Mouse (Mus musculus): ENCODE measurements around the gene Plcg1.

The Plcg1 gene

DNA sequence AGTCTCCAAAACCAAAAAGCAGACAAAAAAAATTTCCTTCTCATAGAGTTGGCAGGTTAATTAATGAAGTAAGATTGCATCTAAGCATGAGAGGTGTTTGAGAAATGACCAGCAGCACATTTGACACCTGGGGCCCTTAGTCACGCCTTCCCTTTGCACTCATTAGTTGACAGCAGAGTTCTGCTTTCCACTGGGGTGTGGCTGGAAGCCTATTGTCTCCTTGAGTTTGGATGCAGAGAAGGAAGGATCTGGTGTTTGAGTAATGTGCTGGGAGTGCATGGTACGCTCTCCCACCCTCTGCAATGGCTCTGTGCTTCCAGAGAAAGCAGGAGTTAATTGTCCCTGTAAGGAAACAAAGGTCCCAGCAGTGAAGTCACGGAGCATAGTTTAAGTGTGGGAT is 5.4 kb downstream of the Plcg1 start:
- DNase-seq = no peak

DNA sequence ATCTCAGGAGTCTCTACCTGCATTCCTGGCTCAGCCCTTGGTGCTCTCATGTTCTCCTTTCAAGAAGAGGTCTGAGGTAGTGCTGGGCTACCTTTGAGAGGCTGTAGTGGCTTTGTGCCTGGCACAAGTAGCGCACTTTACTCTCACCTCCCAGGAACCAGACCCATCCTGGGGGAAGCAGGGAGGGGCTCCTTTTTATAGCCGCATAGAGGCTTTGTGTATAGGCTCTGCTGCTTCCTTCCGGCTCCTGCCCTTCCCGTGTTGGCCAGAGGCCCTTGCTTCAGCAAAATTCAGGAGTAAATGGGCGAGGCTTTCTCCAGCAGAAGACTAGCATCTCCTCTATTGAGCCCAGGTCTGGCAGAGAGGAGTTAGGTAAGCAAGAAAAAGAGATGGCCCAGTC is 7.3 kb downstream of the Plcg1 start:
- DNase-seq = no peak

DNA sequence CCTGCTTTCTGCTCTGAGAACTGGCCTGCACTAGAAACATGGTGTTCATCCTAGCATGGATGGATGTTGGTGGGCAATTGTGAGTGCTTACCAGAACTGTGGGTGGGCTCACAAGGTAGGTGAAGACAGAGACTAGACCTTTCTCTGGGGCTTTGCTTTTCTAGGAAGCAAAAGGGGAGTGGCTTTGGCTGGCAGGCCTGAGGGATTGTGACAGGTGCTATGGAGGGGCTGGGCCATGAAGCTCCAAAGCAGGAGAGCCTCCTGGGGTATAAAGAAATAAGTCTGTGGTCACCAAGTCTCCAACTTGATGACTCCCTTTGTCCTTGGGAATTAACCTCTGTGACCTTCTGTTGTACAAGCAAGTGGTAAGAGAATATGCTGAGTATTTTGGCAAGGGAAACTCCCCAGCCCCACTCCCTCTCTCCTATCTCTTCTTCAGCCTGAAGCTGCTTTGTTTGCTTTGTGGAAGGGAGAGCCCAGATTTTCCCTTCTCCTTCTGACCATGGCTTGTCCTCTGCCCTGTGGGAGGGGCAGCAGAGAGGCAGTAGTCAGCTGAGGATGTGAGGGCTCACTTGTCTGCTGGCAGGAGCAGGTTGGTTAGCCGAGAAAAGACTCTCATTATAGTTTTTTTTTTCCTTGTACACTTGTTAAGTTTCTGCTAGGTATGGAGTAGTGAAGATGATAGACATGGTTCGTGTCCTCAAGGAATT is 8.7 kb downstream of the Plcg1 start:
- peak; percentile 41 for DNase-seq

DNA sequence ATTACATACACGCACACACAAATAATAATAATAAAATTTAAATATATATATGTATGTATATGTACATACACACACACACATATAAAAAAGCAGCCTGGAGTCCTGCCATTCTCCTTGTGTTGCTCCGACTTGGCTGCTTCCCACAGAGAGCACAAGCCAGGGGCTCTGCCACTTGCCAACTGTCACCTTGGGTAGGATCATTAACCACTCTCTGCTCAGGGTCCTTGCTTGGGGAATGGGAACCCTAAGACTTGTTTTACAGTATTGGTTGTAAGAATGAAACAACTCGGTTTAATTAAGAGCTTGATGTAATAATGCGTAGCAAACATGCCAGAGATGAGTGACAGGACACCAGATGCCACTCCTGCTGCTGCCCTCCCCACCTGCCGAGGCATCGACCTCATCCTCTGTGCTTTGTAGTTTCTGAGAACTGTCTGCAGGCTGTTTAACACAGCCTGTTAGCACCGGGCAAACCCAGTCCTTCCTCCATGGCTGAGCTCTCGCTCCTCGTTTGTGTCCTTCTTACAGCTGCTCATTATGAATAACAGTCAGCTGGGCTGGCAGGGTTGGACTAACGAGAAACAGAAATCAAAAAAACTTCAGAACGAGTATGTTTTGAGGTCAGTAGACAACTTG is 9.5 kb downstream of the Plcg1 start:
- DNase-seq = no peak

DNA sequence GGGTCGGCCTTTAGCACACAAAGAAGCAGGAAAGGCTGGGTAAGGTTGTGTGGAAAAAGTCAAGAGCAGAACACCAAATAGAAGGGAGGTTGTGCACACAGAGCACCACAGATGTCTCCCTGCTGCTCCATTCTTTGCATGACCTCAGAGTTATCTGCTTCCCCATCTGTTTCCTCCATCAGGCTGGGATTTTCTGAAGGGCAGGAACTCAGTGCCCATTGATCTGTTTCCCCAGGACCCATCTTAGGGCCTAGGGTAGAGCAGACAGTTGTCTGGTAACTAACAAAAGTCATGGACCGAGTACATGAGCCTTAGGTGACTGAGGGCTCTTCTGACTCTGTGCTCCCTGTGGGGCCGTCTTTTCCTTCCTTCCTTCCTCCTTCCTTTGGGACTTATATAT is 10.5 kb downstream of the Plcg1 start:
- no peak for DNase-seq

DNA sequence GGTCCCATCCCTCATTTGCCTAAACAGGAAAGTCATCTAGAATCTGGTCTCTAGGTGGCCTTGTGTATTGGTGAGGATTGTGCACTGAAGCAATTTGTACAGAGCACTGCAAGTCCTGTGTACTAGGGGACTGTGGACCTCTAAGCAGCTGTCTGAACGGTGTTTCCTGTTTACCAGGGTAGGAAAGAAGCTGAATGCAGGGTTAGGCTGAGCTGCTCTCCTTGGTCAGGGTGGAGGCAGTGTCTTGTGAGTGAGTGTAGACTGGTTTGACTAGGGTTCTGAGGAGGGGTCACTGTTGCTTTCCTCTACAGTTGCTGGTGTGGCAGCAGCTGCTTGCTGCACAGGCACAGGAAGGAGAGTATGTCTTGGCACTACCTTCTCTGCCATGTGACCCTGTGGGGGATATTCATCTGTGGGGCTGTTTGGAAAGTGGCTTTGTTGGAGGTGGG is 11.1 kb downstream of the Plcg1 start:
- no peak for DNase-seq

DNA sequence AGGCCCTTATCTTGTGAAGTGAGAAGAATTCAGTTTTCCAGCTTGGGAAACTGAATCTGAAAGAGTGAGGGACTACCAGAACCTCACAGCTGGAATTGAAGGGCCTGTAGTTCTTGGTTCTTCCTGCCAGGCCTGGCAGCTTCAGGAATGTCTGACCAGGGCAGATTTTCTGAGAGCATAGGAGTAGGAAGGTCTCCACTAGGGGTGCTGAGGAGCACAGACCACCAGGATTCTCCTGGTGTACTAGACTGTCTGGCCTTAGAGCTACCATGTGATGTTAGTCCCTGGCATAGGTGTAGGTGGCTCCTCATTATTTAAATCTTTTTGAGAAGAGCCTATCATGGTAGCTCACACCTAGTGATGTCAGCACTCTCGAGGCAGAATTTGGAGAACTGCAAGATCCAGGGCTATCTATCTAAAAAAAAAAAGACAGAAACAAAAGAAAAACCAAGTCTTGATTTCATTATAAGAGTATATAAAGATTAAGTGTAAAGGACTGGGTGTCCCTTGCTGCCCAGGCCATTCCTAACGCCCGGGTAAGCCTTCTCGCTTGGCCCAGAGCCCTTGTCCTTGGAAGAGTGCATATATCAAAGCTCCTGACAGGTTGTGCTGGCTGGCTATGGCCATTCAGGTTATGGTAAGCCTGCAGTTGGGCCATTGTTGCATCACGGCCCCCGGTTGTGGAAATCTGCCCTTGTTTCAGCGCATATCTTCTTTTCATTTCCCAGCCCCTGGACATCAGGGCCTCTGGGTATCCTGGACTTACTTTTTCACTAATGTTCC is 13.1 kb downstream of the Plcg1 start:
- peak; percentile 87 for DNase-seq

DNA sequence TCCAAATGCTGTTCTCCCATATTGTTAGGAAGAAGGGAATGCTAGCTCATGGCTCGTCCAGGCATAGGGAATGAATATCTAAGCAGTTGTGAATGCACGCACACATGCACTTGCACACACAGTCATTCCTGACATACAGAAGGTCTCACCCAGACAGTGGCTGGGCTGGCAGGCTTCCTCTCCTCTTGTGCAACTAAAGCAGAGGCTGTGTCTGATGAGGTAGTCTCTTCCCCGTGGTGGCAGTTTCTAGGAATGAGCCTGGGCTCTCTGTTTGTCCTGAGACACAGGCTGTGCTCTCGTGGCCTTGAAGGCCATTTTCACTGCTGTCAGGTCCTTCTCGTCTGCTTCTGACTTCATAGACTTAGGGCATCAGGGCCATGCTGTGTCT is 13.7 kb downstream of the Plcg1 start:
- no peak for DNase-seq

DNA sequence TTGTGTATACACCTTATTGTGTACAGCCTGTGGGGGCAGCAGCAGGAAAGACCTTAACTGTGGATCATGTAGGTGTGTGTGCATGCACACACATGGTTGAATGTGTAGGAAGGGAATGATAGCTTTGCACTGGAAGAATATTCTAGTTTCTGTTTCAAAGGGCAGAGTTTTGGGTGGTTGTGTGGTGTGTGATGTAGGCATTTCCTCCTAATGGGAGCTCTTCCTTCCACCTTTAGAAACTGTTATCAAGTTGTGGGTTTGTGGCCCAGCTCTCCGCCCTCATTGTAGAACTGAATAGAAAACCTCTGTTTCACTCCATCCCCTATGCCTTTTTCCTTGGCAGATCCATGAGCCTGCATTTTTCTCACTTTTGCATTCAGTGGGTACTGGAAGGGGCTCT is 14.4 kb downstream of the Plcg1 start:
- no peak for DNase-seq

DNA sequence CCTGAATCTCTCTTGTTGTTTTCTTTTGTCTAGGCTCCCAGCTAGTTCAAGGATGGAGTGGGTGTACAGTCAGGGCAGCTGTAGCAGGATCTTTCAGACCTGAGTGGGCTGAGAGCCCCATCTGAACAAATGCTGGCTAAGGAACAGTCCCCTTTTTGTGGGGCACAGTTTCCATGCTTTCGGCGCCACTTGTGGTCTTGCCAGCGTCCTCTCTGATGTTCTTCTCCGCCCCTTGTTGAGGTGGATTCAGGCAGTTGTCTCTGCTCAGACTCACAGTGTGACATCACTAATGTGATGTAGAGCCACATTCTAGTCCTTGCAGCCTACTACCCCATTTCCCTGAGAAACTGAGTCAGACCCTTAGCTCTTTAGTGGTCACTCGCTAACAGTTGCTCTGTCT is 15.5 kb downstream of the Plcg1 start:
- no peak for DNase-seq

DNA sequence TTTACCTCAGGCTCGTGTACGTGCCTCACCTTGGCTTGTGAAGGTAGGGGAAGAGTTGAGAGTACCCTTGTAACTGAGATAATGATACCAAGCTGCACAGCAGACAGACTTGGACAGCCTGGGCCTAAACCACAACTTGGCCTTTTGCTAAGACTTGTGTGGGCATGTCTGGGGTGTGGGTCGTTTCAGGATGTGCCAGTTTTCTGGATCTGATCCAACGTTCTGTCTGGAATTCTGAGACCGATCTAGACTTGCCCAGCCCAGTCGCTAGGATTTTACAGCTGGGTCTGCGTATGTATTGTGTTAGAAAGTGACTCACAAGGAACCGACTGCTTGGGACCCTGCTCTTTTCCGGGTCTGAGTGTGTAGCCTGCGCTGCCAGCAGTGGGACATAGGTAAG is 16.0 kb downstream of the Plcg1 start:
- DNase-seq = no peak

DNA sequence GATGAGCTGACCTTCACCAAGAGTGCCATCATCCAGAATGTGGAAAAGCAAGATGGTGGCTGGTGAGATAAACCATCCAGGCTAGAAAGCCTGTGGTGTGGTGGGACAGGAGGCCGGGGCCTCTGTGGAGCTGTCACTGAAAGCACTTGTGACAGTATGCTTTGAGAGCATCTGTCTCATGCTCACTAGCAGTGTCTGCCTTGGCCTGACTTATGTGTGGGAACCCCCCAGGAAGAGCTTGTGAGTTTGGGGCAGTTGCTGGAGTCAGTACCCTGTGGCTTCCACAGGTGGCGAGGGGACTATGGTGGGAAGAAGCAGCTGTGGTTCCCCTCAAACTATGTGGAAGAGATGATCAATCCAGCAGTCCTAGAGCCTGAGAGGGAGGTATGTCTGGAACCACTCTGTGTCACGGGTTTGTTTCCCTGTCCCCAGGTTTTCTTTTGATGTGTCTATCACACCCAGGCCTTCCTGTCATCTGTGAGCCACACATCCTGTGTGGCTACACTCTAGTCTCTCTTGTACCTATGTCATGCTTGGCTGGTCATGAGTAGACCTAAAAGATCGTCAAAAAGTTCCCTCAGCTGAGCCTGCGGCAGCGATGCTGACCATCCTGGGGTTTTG is 25.6 kb downstream of the Plcg1 start:
- DNase-seq = no peak

DNA sequence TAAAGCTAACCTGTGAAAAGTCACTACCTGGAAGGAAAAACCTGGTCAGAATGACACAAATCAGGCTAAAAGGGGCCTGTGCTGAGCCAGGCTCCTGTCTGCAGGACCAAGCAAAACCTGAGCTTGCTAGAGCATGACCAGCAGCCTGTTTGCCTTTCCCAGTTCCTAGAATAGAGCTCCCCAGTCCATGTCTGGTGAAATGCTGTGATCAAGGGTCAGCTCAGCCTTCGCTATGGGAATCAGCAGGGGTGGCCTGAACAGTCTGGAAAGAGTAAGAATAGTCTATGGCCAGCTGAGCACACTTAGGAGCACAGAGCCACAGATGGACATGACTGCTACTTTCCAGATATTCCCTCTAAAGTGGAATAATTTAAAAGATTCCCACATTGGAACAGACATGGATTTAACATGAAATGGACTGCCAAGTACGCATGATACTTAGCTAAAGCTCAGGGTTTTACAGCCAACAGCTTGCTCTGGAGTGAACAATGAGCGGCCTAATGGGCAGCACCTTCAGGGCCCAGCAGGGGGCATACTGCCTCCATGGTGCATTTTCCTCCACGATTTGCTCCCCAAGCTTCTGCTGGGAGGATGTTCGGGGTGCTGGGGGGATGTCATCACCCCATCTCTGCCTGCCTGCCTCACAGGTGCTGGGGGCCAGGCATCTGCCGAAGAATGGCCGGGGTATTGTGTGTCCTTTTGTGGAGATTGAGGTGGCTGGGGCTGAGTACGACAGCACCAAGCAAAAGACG is 29.5 kb downstream of the Plcg1 start:
- peak; percentile 71 for DNase-seq

DNA sequence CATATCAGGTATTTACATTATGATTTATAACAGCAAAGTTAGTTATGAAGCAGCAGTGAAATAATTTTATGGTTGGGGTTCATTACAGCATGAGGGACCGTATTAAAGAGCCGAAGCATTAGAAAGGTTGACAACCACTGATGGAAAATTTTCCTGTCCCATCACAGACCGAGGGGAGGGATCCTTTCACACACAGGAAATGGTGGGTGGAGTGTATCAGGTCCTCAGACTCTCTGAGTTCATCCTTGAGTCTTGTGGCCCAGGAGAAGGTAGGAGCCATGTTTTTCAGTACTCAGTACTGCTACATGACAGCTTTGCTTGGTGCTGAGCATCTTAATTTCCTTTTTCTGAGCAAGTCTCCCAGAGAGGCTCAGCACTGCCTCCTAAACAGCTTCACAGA is 32.7 kb downstream of the Plcg1 start:
- DNase-seq = no peak

DNA sequence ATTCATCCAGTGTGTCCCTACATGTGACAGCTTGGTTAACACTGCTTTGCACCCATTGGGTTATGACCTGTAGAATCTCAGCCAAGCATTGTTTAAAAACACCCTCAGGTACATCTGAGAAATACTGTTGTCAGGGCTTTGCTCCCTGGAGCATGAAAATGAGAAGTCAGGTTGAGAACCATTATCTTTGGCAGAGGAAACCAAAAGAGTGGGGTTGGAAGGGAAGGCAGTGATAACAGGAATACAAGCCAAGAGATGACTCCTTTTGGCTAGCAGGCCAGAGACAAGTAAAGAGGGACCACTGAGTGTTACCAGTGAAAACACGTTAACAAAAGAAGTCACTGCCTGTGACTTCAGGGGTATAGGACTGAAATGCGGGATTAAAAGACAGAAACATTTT is 33.3 kb downstream of the Plcg1 start:
- DNase-seq = no peak

DNA sequence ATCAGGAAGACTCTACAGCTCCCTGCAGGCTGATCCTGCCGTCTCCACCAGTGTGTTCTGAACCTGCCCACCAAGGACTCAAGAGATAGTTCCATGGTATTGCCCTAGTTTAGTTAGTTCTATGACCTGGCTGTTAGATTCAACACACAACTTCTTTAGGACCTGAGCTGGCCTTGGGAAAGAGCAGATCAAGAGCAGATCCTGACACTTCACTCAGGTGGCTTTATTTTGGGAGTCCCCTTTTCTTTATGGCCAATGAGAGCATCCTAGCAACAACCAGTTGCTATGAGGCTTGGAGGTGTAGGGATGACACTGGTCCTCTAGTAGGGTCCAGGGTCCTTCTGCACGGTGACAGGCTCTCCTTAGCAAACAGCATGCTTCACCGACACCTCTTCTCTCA is 34.0 kb downstream of the Plcg1 start:
- no peak for DNase-seq

DNA sequence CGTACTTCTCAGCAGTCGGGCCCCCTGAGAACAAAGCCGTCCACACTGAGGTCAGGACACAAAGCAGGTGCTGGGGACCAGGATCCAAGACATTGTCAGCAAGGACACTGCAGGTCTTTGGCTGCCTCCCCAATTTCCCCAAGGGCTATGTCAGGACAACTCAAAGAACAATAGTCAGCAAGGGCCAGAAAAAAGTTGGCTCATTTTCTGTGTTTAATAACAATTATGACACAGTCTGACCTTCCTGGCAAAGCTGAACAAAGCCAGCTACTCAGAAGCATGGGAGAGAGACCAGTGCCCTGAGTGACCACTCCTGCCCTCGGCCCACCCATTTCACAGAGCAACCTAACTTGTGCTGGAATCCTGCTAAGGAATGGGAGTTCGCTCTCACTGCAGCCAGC is 35.3 kb downstream of the Plcg1 start:
- peak; percentile 70 for DNase-seq

DNA sequence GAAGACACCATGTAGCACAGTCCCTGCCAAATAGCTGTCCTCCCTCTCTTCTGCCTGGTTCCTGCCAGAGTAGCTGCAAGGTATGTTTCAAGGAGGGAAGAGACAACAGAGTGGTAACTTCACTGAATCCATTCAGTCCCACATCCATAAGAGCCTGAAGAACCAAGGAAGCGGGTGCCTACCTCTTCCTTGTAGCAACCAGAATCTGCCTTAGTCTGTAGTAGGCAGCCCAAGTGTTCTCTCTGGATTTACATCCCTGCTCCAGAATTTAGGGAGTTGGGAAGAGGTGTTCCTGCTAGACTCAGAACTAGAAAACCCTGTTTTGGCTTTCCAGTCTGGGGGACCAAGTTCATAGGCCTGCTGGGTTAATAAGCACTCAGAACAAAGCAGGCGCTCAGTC is 36.1 kb downstream of the Plcg1 start:
- no peak for DNase-seq

DNA sequence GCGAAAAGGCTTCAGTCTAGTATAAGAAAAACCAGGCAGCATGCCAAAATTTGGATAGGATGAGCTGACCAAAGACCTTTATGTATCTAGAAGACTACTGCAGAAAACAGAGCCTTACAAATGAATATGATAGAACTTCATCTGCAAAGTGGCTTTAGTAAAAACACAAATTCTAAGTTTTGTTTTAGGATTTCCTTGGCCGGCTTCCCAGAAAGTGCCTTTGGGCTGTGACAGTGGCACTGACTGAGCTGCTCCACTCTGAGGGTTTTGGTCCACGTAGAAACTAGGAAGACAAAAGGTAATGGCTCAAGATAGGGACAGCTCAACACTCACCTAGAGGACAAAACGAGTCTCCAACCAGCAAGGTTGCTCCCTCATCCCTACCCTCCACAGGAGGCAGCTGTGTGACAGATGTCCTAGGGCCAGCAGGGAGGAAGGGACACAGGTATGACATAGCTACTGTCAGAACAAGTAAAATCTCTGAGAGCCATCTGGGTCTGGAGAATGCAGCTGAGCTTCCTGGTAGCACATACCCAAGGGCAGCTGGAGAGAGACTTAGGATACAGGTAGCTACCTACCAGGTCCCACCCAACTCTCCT is 37.1 kb downstream of the Plcg1 start:
- DNase-seq = no peak

DNA sequence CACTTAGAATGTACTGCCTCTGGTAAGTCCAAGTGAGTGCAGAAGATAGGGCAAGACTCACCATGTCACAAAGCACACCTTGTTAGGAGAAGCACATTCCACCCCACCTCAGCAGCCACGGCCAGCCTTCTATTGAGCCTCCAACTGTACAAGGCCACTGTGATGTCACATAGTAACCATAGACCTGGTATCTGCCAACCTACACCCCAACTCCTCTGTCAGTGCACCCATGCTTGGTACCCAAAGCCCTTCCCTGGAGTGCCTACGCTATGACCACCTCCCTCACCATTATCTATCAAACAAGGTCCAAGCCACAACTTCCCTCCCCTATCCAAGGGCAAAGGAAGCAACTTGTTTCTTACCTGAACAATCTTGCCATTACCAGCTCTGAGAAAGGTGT is 37.9 kb downstream of the Plcg1 start:
- DNase-seq = no peak

DNA sequence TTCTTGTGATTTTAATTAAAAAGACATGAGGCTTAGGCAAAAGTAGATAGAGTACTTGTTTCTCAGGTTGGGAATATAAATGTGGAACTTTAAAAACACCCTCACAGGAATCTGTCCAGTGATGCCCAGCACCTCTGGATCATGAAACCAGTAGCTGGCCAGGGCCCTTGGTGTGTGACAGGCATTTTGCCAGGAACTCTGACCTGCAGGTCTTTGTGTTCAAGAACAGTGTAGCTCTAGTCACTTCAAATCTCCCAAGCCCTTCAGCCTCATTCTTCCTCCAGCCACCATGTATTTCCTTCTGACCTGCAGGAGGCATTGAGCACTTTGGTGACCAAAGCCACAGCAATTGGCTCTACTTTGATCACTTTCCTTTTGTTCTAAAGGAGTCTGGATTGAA is 39.3 kb downstream of the Plcg1 start:
- DNase-seq = no peak

DNA sequence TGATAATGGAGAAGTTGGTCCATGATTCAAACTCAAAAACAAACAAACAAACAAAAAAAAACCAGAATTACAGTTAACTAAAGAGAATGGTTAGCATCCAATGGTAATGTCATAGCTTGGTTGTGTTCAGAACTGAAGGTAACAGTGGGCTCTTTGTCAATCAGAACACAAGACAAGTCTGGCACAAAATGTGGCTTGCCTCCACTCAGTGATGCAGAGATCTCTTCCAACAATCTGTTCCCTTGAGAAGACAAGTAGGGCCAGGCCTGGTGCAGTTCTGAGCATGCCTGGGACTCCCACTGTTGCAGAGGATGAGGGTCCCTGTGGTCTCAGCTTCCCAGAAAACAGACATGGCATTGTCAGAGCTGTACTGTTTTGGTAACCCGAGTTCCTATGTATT is 39.8 kb downstream of the Plcg1 start:
- DNase-seq = no peak
